10 mouse cellular contexts compared by ENCODE assay signal in the genomic region with DNA sequence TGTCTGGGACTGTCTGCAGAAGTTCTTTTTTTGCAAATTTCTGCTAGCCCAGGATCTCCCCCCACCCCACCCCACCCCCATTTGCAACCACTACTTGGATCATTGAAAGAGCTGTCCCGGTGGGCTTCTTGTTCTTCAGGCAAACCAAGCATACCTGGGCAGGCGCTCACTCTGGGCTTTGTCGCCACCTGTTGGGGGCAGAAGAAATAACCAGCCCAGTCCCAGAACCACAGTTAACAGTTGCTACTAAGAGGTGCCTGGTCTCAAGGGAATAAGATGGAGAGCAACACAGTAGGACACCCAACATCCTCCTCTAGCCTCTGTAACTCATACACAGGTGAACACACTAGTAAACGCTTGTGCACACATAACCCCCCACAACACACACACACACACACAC. TPM values are rescaled to one million over a fixed set of nuclear protein-coding genes. Genes with fewer than 3 reads are reported as not detected.
DNase-seq lines count a peak whose midpoint lies in the region; ATAC-seq and TF ChIP-seq lines count a peak whose summit lies in the region.
"Had no signal": no experiment of that assay in that cellular context is flagged by ENCODE, and none has a peak within 500 bp of the region (broad histone marks: within the 10 kb centered on the region; RNA-seq: fewer than 3 reads in every experiment).

No protein-coding gene starts in this region.

- H3K27ac ChIP-seq in intestine, postnatal 0 days (ENCODE audit: low read depth, low read length): no peak overlapping the region
- no peak overlapping the region for H3K27ac ChIP-seq in intestine, embryonic 16.5 days (ENCODE audit: low read length)
- H3K27ac ChIP-seq: liver, embryonic 13.5 days; stomach, embryonic 15.5 days had no signal

- H3K4me3 ChIP-seq in intestine, postnatal 0 days (ENCODE audit: low read depth, low read length): no peak overlapping the region
- H3K4me3 ChIP-seq in intestine, embryonic 16.5 days (ENCODE audit: low read length): no peak overlapping the region
- H3K4me3 ChIP-seq in G1E (ENCODE audit: low read depth, low read length): no peak overlapping the region
- H3K4me3 ChIP-seq: liver, embryonic 13.5 days; stomach, embryonic 15.5 days had no signal

- peaks cover 43% of the 10 kb centered on the region for H3K27me3 ChIP-seq in intestine, postnatal 0 days (replicated peaks; ENCODE audit: control insufficient read depth, insufficient read depth, low read length)
- peaks cover 52% of the 10 kb centered on the region for H3K27me3 ChIP-seq in intestine, embryonic 16.5 days (replicated peaks; ENCODE audit: control insufficient read depth, insufficient read depth, low read length)
- H3K27me3 ChIP-seq in G1E (ENCODE audit: insufficient read depth, low read length): peaks cover 29% of the 10 kb centered on the region

- under 1% methylated on average over 4 of the region's 4 CpGs for WGBS in intestine, postnatal 0 days
- 2% methylated on average over 4 of the region's 4 CpGs for WGBS in intestine, embryonic 16.5 days

- H3K36me3 ChIP-seq in intestine, postnatal 0 days (ENCODE audit: control insufficient read depth, insufficient read depth): no peaks in the 10 kb centered on the region
- H3K36me3 ChIP-seq in intestine, embryonic 16.5 days (ENCODE audit: control insufficient read depth, insufficient read depth, low read length): no peaks in the 10 kb centered on the region
- H3K36me3 ChIP-seq in G1E (replicated peaks): no peaks in the 10 kb centered on the region
- H3K36me3 ChIP-seq: liver, embryonic 13.5 days; stomach, embryonic 15.5 days had no signal

- intact Hi-C loops in gastrocnemius, postnatal 14 days (cut with DNase I; ENCODE audit: low total_unique reads): loop anchor here (5.0 kb wide), 1 partner anchor 248 kb away; no protein-coding TSS in a partner anchor

- peak; percentile 59 for DNase-seq in A20 (ENCODE audit: low read depth, low spot score)
- no peak for DNase-seq in G1E (ENCODE audit: low spot score)
- DNase-seq in cerebellum, postnatal 36 days: peak; percentile 59 to 67
- DNase-seq in layer of hippocampus, postnatal 25 days (ENCODE audit: extremely low spot score in 1 of 2, low spot score in 1 of 2): peak; percentile 51 to 67
- DNase-seq in retina, postnatal 7 days (ENCODE audit: low read depth, low spot score): peak; percentile 21
- DNase-seq in gastrocnemius, postnatal 14 days: no peak
- DNase-seq: liver, embryonic 13.5 days had no signal

- H3K4me1 ChIP-seq in intestine, postnatal 0 days (replicated peaks; ENCODE audit: control insufficient read depth, insufficient read depth, low read length): 0 out of 2 replicates have a peak, but pooled peaks cover 4% of the 10 kb centered on the region
- peaks cover 9% of the 10 kb centered on the region for H3K4me1 ChIP-seq in intestine, embryonic 16.5 days (ENCODE audit: control insufficient read depth, insufficient read depth, low read length)
- no peaks in the 10 kb centered on the region for H3K4me1 ChIP-seq in G1E (ENCODE audit: insufficient read depth, low read depth, low read length)

- no peak for ATAC-seq in intestine, postnatal 0 days
- ATAC-seq in intestine, embryonic 16.5 days: no peak
- no peak for ATAC-seq in G1E (ENCODE audit: extremely low read depth, insufficient number of reproducible peaks, low FRiP score, poor library complexity, severe bottlenecking)

- peak; percentile 76 for TF ChIP-seq CTCF in intestine, postnatal 0 days (IDR thresholded peaks at IDR 0.05; ENCODE audit: low read depth)
- TF ChIP-seq CTCF in G1E (IDR thresholded peaks at IDR 0.05; ENCODE audit: low read depth, low read length): 0 out of 2 replicates have a peak, but pooled peaks have one; percentile 19

- no peaks in the 10 kb centered on the region for H3K9me3 ChIP-seq in intestine, postnatal 0 days (ENCODE audit: control insufficient read depth)
- no peaks in the 10 kb centered on the region for H3K9me3 ChIP-seq in intestine, embryonic 16.5 days (ENCODE audit: control insufficient read depth, low read length)
- no peaks in the 10 kb centered on the region for H3K9me3 ChIP-seq in G1E (replicated peaks)
- H3K9me3 ChIP-seq: liver, embryonic 13.5 days; stomach, embryonic 15.5 days had no signal

- H3K4me2 ChIP-seq in intestine, postnatal 0 days (replicated peaks; ENCODE audit: low read depth): no peak overlapping the region
- no peak overlapping the region for H3K4me2 ChIP-seq in intestine, embryonic 16.5 days (ENCODE audit: low read depth, low read length)
- H3K4me2 ChIP-seq: liver, embryonic 13.5 days; stomach, embryonic 15.5 days had no signal

- no peak overlapping the region for H3K9ac ChIP-seq in intestine, postnatal 0 days (ENCODE audit: low read depth, low read length)
- no peak overlapping the region for H3K9ac ChIP-seq in intestine, embryonic 16.5 days (ENCODE audit: low read depth, low read length)
- H3K9ac ChIP-seq: liver, embryonic 13.5 days; stomach, embryonic 15.5 days had no signal

RNA-seq across cellular contexts. Expression of a gene that starts 3.7 kb away (rescaled TPM):
- polyA plus RNA-seq in intestine, postnatal 0 days (2015; fragmentation: Nextera tagmentation; extraction: Ambion mirVana): not detected in 2 replicates
- not detected in 2 replicates for polyA plus RNA-seq in intestine, embryonic 16.5 days (2015; fragmentation: Nextera tagmentation; extraction: Ambion mirVana)
- total RNA-seq in G1E (2014; fragmentation: Nextera tagmentation) (not detected in 2 replicates), G1E (2017) (0.05 and 0.06 TPM in 2 replicates)
- polyA plus RNA-seq in G1E (2012): not detected in 2 replicates
- 10 to 100 TPM; 22.4 to 30.8 TPM for total RNA-seq in layer of hippocampus, postnatal 25 days (2021)
- total RNA-seq in gastrocnemius, postnatal 14 days (2021): not detected
- polyA plus RNA-seq: liver, embryonic 13.5 days had no signal

RNA-seq across cellular contexts. Expression of a gene that starts 58.5 kb away (rescaled TPM):
- polyA plus RNA-seq in intestine, postnatal 0 days (2015; fragmentation: Nextera tagmentation; extraction: Ambion mirVana): 25.5 and 27.0 TPM in 2 replicates
- 38.9 and 43.2 TPM in 2 replicates for polyA plus RNA-seq in intestine, embryonic 16.5 days (2015; fragmentation: Nextera tagmentation; extraction: Ambion mirVana)
- total RNA-seq in G1E (2014; fragmentation: Nextera tagmentation): 9.6 and 11.8 TPM in 2 replicates
- 19.3 and 22.1 TPM in 2 replicates for total RNA-seq in G1E (2017)
- polyA plus RNA-seq in G1E (2012): 13.4 and 16.1 TPM in 2 replicates
- 10 to 100 TPM; 18.9 to 19.7 TPM for total RNA-seq in layer of hippocampus, postnatal 25 days (2021)
- 1 to 10 TPM; 8.0 to 8.7 TPM for total RNA-seq in gastrocnemius, postnatal 14 days (2021)

RNA-seq across cellular contexts. Expression of a gene that starts 58.6 kb away (rescaled TPM):
- polyA plus RNA-seq in intestine, postnatal 0 days (2015; fragmentation: Nextera tagmentation; extraction: Ambion mirVana): 22.0 and 22.4 TPM in 2 replicates
- 35.5 and 35.7 TPM in 2 replicates for polyA plus RNA-seq in intestine, embryonic 16.5 days (2015; fragmentation: Nextera tagmentation; extraction: Ambion mirVana)
- 11.0 and 16.2 TPM in 2 replicates for total RNA-seq in G1E (2014; fragmentation: Nextera tagmentation)
- 21.0 and 24.3 TPM in 2 replicates for total RNA-seq in G1E (2017)
- polyA plus RNA-seq in G1E (2012): 1.5 and 2.3 TPM in 2 replicates
- 10 to 100 TPM; 30.8 to 32.0 TPM for total RNA-seq in layer of hippocampus, postnatal 25 days (2021)
- total RNA-seq in gastrocnemius, postnatal 14 days (2021): 10 to 100 TPM; 37.5 to 41.7 TPM

Comparison
In these comparisons a context has a peak if more than half of its experiments do, and no peak if none do; other contexts are left out.
1. DNase-seq: peak in A20 (single experiment), cerebellum, postnatal 36 days (2 of 2), layer of hippocampus, postnatal 25 days (2 of 2) and retina, postnatal 7 days (single experiment); none in G1E (single experiment) and gastrocnemius, postnatal 14 days (single experiment).
2. RNA of a gene that starts 3.7 kb away (total RNA-seq): 22.4 to 30.8 TPM in layer of hippocampus, postnatal 25 days; 0.05 to 0.06 TPM in G1E and not detected in gastrocnemius, postnatal 14 days; every median in the first group is over 10 times any median in the second.